Mouse (Mus musculus) CH12.LX (cell line): ENCODE data around the gene Nr1i3. TPM values are rescaled to one million over a fixed set of nuclear protein-coding genes. Genes with fewer than 3 reads are reported as not detected.

ENCODE experiments used
- DNase-seq: peaks from one replicate; pipeline ENCODE4 v3.0.0-alpha.2; 2013; ENCODE audit errors: extremely low read depth
- H3K27ac ChIP-seq: 2 replicates; pipeline ENCODE4 v1.5.1; 2012; ENCODE audit warnings: low read depth, mild to moderate bottlenecking, control low read depth, moderate library complexity; ENCODE audit not compliant: insufficient read depth
- H3K27me3 ChIP-seq: replicated peaks from 2 replicates; pipeline ENCODE3; 2012; ENCODE audit warnings: inconsistent platforms
- H3K36me3 ChIP-seq, 2 experiments: replicated peaks in 1 of 2; 2 replicates each; pipeline versions ENCODE3 to v1.6.1; 2012; ENCODE audit warnings: inconsistent platforms in 1 of 2, low read length in 1 of 2, mild to moderate bottlenecking in 1 of 2, mixed read lengths in 1 of 2, moderate library complexity in 1 of 2; ENCODE audit not compliant: control insufficient read depth in 1 of 2, insufficient read depth in 1 of 2
- H3K4me1 ChIP-seq, 2 experiments: 2 replicates each; pipeline ENCODE4 v1.6.1; 2012; ENCODE audit warnings: inconsistent platforms in 1 of 2, moderate library complexity in 1 of 2; ENCODE audit not compliant: insufficient read depth in 2 of 2, control insufficient read depth in 1 of 2
- H3K4me2 ChIP-seq: 2 replicates; pipeline ENCODE4 v1.6.1; 2012; ENCODE audit warnings: low read depth, mild to moderate bottlenecking, control low read depth; ENCODE audit not compliant: poor library complexity, insufficient read depth, severe bottlenecking
- H3K4me3 ChIP-seq, 3 experiments: fragments of 150-350 bp in 1 of 3; sonication (generic) in 1 of 3; replicated peaks in 1 of 3; 2 replicates each; pipeline versions ENCODE3 to v1.5.1; 2011 to 2012; ENCODE audit warnings: low read depth in 2 of 3, low read length in 2 of 3, mild to moderate bottlenecking in 2 of 3, moderate library complexity in 2 of 3, control low read depth in 1 of 3, improper control_type of control experiment in 1 of 3, inconsistent platforms in 1 of 3, mixed read lengths in 1 of 3; ENCODE audit not compliant: poor library complexity in 1 of 3
- H3K79me2 ChIP-seq: replicated peaks from 2 replicates; pipeline ENCODE4 v1.6.1; 2012; ENCODE audit warnings: mild to moderate bottlenecking, moderate library complexity; ENCODE audit not compliant: control insufficient read depth, poor library complexity, insufficient read depth, severe bottlenecking; ENCODE audit errors: extremely low read depth
- H3K9ac ChIP-seq: 2 replicates; pipeline ENCODE4 v1.6.1; 2012; ENCODE audit warnings: low read depth, mild to moderate bottlenecking, control low read depth, moderate library complexity; ENCODE audit not compliant: insufficient read depth
- H3K9me3 ChIP-seq: replicated peaks from 2 replicates; pipeline ENCODE3; 2012; ENCODE audit warnings: low read length, inconsistent platforms, mixed read lengths
- BHLHE40 ChIP-seq: IDR thresholded peaks from 2 replicates; pipeline ENCODE4 v1.6.1; 2011; ENCODE audit warnings: mild to moderate bottlenecking, low read depth, low read length, improper control_type of control experiment
- CHD1 ChIP-seq: IDR thresholded peaks from 2 replicates; pipeline ENCODE4 v1.6.1; 2012; ENCODE audit warnings: low read depth, low read length, improper control_type of control experiment, inconsistent platforms
- CHD2 ChIP-seq: IDR thresholded peaks from 2 replicates; pipeline ENCODE4 v1.6.1; 2011; ENCODE audit warnings: low read length, improper control_type of control experiment
- CTCF ChIP-seq, 2 experiments: IDR thresholded peaks in 1 of 2; conservative IDR thresholded peaks in 1 of 2; 2 replicates each; pipeline ENCODE4 v1.5.1; 2011 to 2012; ENCODE audit warnings: low read depth in 2 of 2, low read length in 2 of 2, improper control_type of control experiment in 1 of 2, inconsistent platforms in 1 of 2, mild to moderate bottlenecking in 1 of 2, moderate library complexity in 1 of 2
- E2F4 ChIP-seq: IDR thresholded peaks from 2 replicates; pipeline ENCODE4 v1.6.1; 2011; ENCODE audit warnings: low read depth, low read length, improper control_type of control experiment; ENCODE audit not compliant: insufficient replicate concordance
- ELF1 ChIP-seq: IDR thresholded peaks from 2 replicates; pipeline ENCODE4 v1.6.1; 2014; ENCODE audit warnings: low read depth, mild to moderate bottlenecking, inconsistent platforms, low read length, improper control_type of control experiment
- EP300 ChIP-seq: IDR thresholded peaks from 2 replicates; pipeline ENCODE4 v1.6.1; 2011; ENCODE audit warnings: low read length, improper control_type of control experiment
- ETS1 ChIP-seq: conservative IDR thresholded peaks from 2 replicates; pipeline ENCODE4 v1.6.1; 2012; ENCODE audit warnings: low read depth, mild to moderate bottlenecking, inconsistent platforms, low read length, improper control_type of control experiment, moderate library complexity
- GABPA ChIP-seq: IDR thresholded peaks from 2 replicates; pipeline ENCODE4 v1.6.1; 2012; ENCODE audit warnings: low read depth, low read length, improper control_type of control experiment, inconsistent platforms; ENCODE audit not compliant: insufficient replicate concordance
- HCFC1 ChIP-seq: IDR thresholded peaks from 2 replicates; pipeline ENCODE4 v1.6.1; 2012; ENCODE audit warnings: low read depth, mild to moderate bottlenecking, inconsistent platforms, low read length, improper control_type of control experiment
- IRF4 ChIP-seq: IDR thresholded peaks from 2 replicates; pipeline ENCODE4 v1.6.1; 2014; ENCODE audit warnings: low read depth, mild to moderate bottlenecking, inconsistent platforms, low read length, improper control_type of control experiment
- JUN ChIP-seq: IDR thresholded peaks from 2 replicates; pipeline ENCODE4 v1.6.1; 2011; ENCODE audit warnings: low read depth, mild to moderate bottlenecking, low read length, improper control_type of control experiment, moderate library complexity; ENCODE audit not compliant: insufficient read depth
- JUND ChIP-seq: conservative IDR thresholded peaks from 2 replicates; pipeline ENCODE4 v1.6.1; 2011; ENCODE audit warnings: low read depth, low read length, improper control_type of control experiment
- KAT2A ChIP-seq: IDR thresholded peaks from 2 replicates; pipeline ENCODE4 v1.6.1; 2012; ENCODE audit warnings: low read length, improper control_type of control experiment, inconsistent platforms; ENCODE audit not compliant: insufficient replicate concordance
- MAFK ChIP-seq: IDR thresholded peaks from 2 replicates; pipeline ENCODE4 v1.6.1; 2011; ENCODE audit warnings: low read length, improper control_type of control experiment; ENCODE audit not compliant: insufficient replicate concordance
- MAX ChIP-seq: IDR thresholded peaks from 2 replicates; pipeline ENCODE4 v1.6.1; 2011; ENCODE audit warnings: low read length, improper control_type of control experiment
- MAZ ChIP-seq: IDR thresholded peaks from 2 replicates; pipeline ENCODE4 v1.6.1; 2012; ENCODE audit warnings: low read depth, mild to moderate bottlenecking, inconsistent platforms, low read length, improper control_type of control experiment, moderate library complexity
- MEF2A ChIP-seq: IDR thresholded peaks from 2 replicates; pipeline ENCODE4 v1.6.1; 2014; ENCODE audit warnings: low read depth, mild to moderate bottlenecking, inconsistent platforms, low read length, improper control_type of control experiment, borderline replicate concordance
- MXI1 ChIP-seq: IDR thresholded peaks from 2 replicates; pipeline ENCODE4 v1.6.1; 2011; ENCODE audit warnings: mild to moderate bottlenecking, low read depth, low read length, improper control_type of control experiment
- MYC ChIP-seq: IDR thresholded peaks from 2 replicates; pipeline ENCODE4 v1.6.1; 2011; ENCODE audit warnings: low read depth, mild to moderate bottlenecking, improper control_type of control experiment, low read length
- NELFE ChIP-seq: IDR thresholded peaks from 2 replicates; pipeline ENCODE4 v1.6.1; 2011; ENCODE audit warnings: low read depth, low read length, improper control_type of control experiment
- NRF1 ChIP-seq: IDR thresholded peaks from 2 replicates; pipeline ENCODE4 v1.6.1; 2014; ENCODE audit warnings: low read depth, mild to moderate bottlenecking, inconsistent platforms, low read length, improper control_type of control experiment, moderate library complexity
- PAX5 ChIP-seq: IDR thresholded peaks from 2 replicates; pipeline ENCODE4 v1.6.1; 2012; ENCODE audit warnings: low read length, inconsistent platforms, mixed read lengths
- POLR2A ChIP-seq: IDR thresholded peaks from 2 replicates; pipeline ENCODE4 v1.6.1; 2011; ENCODE audit warnings: low read depth, mild to moderate bottlenecking, improper control_type of control experiment, low read length
- POLR2AphosphoS2 ChIP-seq: IDR thresholded peaks from 2 replicates; pipeline ENCODE4 v1.6.1; 2011; ENCODE audit warnings: low read depth, low read length, improper control_type of control experiment
- RAD21 ChIP-seq: IDR thresholded peaks from 2 replicates; pipeline ENCODE4 v1.6.1; 2011; ENCODE audit warnings: low read depth, mild to moderate bottlenecking, low read length, improper control_type of control experiment, moderate library complexity
- RCOR1 ChIP-seq: conservative IDR thresholded peaks from 2 replicates; pipeline ENCODE4 v1.6.1; 2012; ENCODE audit warnings: low read depth, mild to moderate bottlenecking, inconsistent platforms, low read length, improper control_type of control experiment
- SIN3A ChIP-seq: IDR thresholded peaks from 2 replicates; pipeline ENCODE4 v1.6.1; 2012; ENCODE audit warnings: low read length, improper control_type of control experiment, inconsistent platforms
- SMC3 ChIP-seq: IDR thresholded peaks from 2 replicates; pipeline ENCODE4 v1.6.1; 2011; ENCODE audit warnings: low read depth, low read length, improper control_type of control experiment
- TBP ChIP-seq: conservative IDR thresholded peaks from 2 replicates; pipeline ENCODE4 v1.6.1; 2011; ENCODE audit warnings: low read depth, low read length, improper control_type of control experiment
- TCF12 ChIP-seq: IDR thresholded peaks from 2 replicates; pipeline ENCODE4 v1.6.1; 2014; ENCODE audit warnings: low read depth, mild to moderate bottlenecking, inconsistent platforms, low read length, improper control_type of control experiment
- UBTF ChIP-seq: IDR thresholded peaks from 2 replicates; pipeline ENCODE4 v1.6.1; 2012; ENCODE audit warnings: low read depth, mild to moderate bottlenecking, inconsistent platforms, low read length, improper control_type of control experiment, moderate library complexity
- USF1 ChIP-seq: IDR thresholded peaks from 2 replicates; pipeline ENCODE4 v1.6.1; 2014; ENCODE audit warnings: low read depth, mild to moderate bottlenecking, inconsistent platforms, low read length, improper control_type of control experiment
- USF2 ChIP-seq: conservative IDR thresholded peaks from 2 replicates; pipeline ENCODE4 v1.6.1; 2011; ENCODE audit warnings: low read depth, low read length, improper control_type of control experiment
- ZC3H11A ChIP-seq: IDR thresholded peaks from 2 replicates; pipeline ENCODE4 v1.6.1; 2012; ENCODE audit warnings: low read depth, mild to moderate bottlenecking, inconsistent platforms, low read length, improper control_type of control experiment
- ZKSCAN1 ChIP-seq: IDR thresholded peaks from 2 replicates; pipeline ENCODE4 v1.6.1; 2012; ENCODE audit warnings: low read depth, inconsistent platforms, low read length, improper control_type of control experiment, borderline replicate concordance
- ZMIZ1 ChIP-seq: IDR thresholded peaks from 2 replicates; pipeline ENCODE4 v1.6.1; 2012; ENCODE audit warnings: low read depth, mild to moderate bottlenecking, inconsistent platforms, low read length, improper control_type of control experiment
- ZNF384 ChIP-seq: IDR thresholded peaks from 2 replicates; pipeline ENCODE4 v1.6.1; 2012; ENCODE audit warnings: low read depth, low read length, improper control_type of control experiment, inconsistent platforms
- dilution Hi-C: fragments of 300-500 bp; cut with MboI; formaldehyde crosslinking; loops from 2 replicates; pipeline ENCODE4 v1.14.3; 2020; ENCODE audit warnings: low sequenced_read_pairs; ENCODE audit not compliant: extremely low pct_unique_long_range_greater_than_20kb, extremely low pct_ligation_motif_present
- in situ Hi-C: fragments of 300-500 bp; cut with MboI; formaldehyde crosslinking; loops from 3 replicates; pipeline ENCODE4 v1.14.3; 2019; ENCODE audit warnings: low sequenced_read_pairs, low pct_ligation_motif_present, low pct_unique_long_range_greater_than_20kb, mixed read lengths
- polyA plus RNA-seq: library from polyadenylated mRNA; unstranded; fragments of >175 nt; gene quantifications from 2 replicates; pipeline ENCODE4 v1.2.1, GENCODE M21; 2012; ENCODE audit warnings: low read depth; ENCODE audit not compliant: insufficient read length
- total RNA-seq, 2 experiments: library from RNA; depleted of rRNA; stranded (reverse); fragments of 300-350 nt in 1 of 2; fragments of >200 nt in 1 of 2; gene quantifications; 2 replicates each; pipeline ENCODE4 v1.2.3; 2012 to 2014

The Nr1i3 gene
- total and polyA plus RNA-seq, 3 experiments = 0.23 to 1.2 TPM; not detected in 1

- DNase-seq = peak; percentile 73
- in situ Hi-C loops (no loop called here), dilution Hi-C loops (no loop called here)
- Histone ChIP-seq H3K27ac (no peak overlapping the region), H3K79me2 (no peaks in the 10 kb centered on the region), H3K4me1 (peaks cover 8 to 15% of the 10 kb centered on the region in 2 experiments), H3K9ac (no peak overlapping the region), H3K9me3 (no peaks in the 10 kb centered on the region), H3K27me3 (no peaks in the 10 kb centered on the region), H3K4me3 (no peak overlapping the region), H3K36me3 (no peaks in the 10 kb centered on the region), H3K4me2 (peak overlapping the region; percentile 47)
- TF ChIP-seq E2F4 = no peak
- TF ChIP-seq USF2 = no peak
- no peak for TF ChIP-seq MAFK
- peak; percentile 74 for TF ChIP-seq BHLHE40
- TF ChIP-seq POLR2AphosphoS2 = no peak
- TF ChIP-seq ZKSCAN1 = no peak
- TF ChIP-seq PAX5 = no peak
- TF ChIP-seq ELF1 = peak; percentile 60
- TF ChIP-seq ETS1 = no peak; the same call in 1 of the 2 replicates
- peak; percentile 71 for TF ChIP-seq EP300
- peak; percentile 91 for TF ChIP-seq IRF4
- TF ChIP-seq NELFE = no peak; the same call in 1 of the 2 replicates
- no peak; the same call in 1 of the 2 replicates for TF ChIP-seq CHD2
- peak; percentile 79 for TF ChIP-seq JUN
- TF ChIP-seq MAX = peak; percentile 53; the same call in 1 of the 2 replicates
- peak; percentile 92 for TF ChIP-seq JUND
- no peak for TF ChIP-seq TCF12
- TF ChIP-seq TBP = no peak
- TF ChIP-seq RCOR1 = no peak
- no peak for TF ChIP-seq NRF1
- no peak for TF ChIP-seq MXI1
- no peak for TF ChIP-seq CHD1
- TF ChIP-seq HCFC1 = no peak
- TF ChIP-seq KAT2A = no peak
- TF ChIP-seq MEF2A = peak; percentile 74
- TF ChIP-seq ZNF384 = no peak
- TF ChIP-seq POLR2A = no peak
- TF ChIP-seq UBTF = no peak
- no peak for TF ChIP-seq ZMIZ1
- no peak for TF ChIP-seq MAZ
- TF ChIP-seq RAD21 = peak; percentile 27
- peak; percentile 24; the same call in 1 of the 2 replicates for TF ChIP-seq SMC3
- no peak for TF ChIP-seq GABPA
- TF ChIP-seq MYC = peak; percentile 63; the same call in 1 of the 2 replicates
- TF ChIP-seq CTCF (conservative IDR thresholded peaks at IDR 0.05 in 1 of 2, IDR thresholded peaks at IDR 0.05 in 1 of 2; ENCODE audit: low read depth in 2 of 2, low read length in 2 of 2) = peak; percentile 36 to 61
- no peak for TF ChIP-seq USF1
- TF ChIP-seq SIN3A = 0 out of 2 replicates have a peak, but pooled peaks have one; percentile 15
- no peak for TF ChIP-seq ZC3H11A
Measured at GRCm38 (mm10) chr1:171184314-171184713, 29.5 kb upstream of the Nr1i3 start.
